Mouse (Mus musculus) stomach, postnatal 0 days (tissue): ENCODE data around the gene Amer2. TPM values are rescaled to one million over a fixed set of nuclear protein-coding genes. Genes with fewer than 3 reads are reported as not detected.
A peak's percentile ranks its signal among the peaks of the same experiment; 100 is the strongest.

Experiments
- ATAC-seq: fragments of 200-750 bp; cut with Nextera tagmentation; 2 replicates; pipeline ENCODE4 v1.8.0; 2017; ENCODE audit not compliant: low FRiP score, low TSS enrichment
- DNase-seq: peaks from one replicate; pipeline ENCODE4 v3.0.0-alpha.2; 2016; ENCODE audit warnings: low spot score
- H3K27ac ChIP-seq: fragments of 300-500 bp; sonication (generic); replicated peaks from 2 replicates; pipeline ENCODE4 v1.5.1; 2014; ENCODE audit warnings: mild to moderate bottlenecking, control low read depth
- H3K27me3 ChIP-seq: fragments of 300-500 bp; sonication (generic); 2 replicates; pipeline ENCODE4 v1.6.1; 2014; ENCODE audit warnings: low read length; ENCODE audit not compliant: control insufficient read depth, insufficient read depth
- H3K36me3 ChIP-seq: fragments of 300-500 bp; sonication (generic); 2 replicates; pipeline ENCODE4 v1.6.1; 2014; ENCODE audit warnings: low read length, mixed read lengths; ENCODE audit not compliant: control insufficient read depth, insufficient read depth
- H3K4me1 ChIP-seq: fragments of 300-500 bp; sonication (generic); replicated peaks from 2 replicates; pipeline ENCODE4 v1.6.1; 2014; ENCODE audit warnings: antibody characterized with exemption; ENCODE audit not compliant: control insufficient read depth, insufficient read depth
- H3K4me2 ChIP-seq: fragments of 300-500 bp; sonication (generic); replicated peaks from 2 replicates; pipeline ENCODE4 v1.6.1; 2014; ENCODE audit warnings: low read depth, mild to moderate bottlenecking, control low read depth, moderate library complexity
- H3K4me3 ChIP-seq: fragments of 300-500 bp; sonication (generic); 2 replicates; pipeline ENCODE4 v1.5.1; 2014; ENCODE audit warnings: low read depth, low read length, control low read depth
- H3K9ac ChIP-seq: fragments of 300-500 bp; sonication (generic); 2 replicates; pipeline ENCODE4 v1.6.1; 2014; ENCODE audit warnings: mild to moderate bottlenecking, low read length, control low read depth, mixed read lengths
- H3K9me3 ChIP-seq: fragments of 300-500 bp; sonication (generic); 2 replicates; pipeline ENCODE4 v1.6.1; 2016; ENCODE audit warnings: low read length; ENCODE audit not compliant: control insufficient read depth
- CTCF ChIP-seq: IDR thresholded peaks from 2 replicates; pipeline ENCODE4 v1.5.1; 2016; ENCODE audit warnings: antibody characterized with exemption, low read depth, mild to moderate bottlenecking, moderate library complexity
- EP300 ChIP-seq: optimal IDR thresholded peaks from 2 replicates; pipeline ENCODE3; 2016; ENCODE audit warnings: antibody characterized with exemption
- WGBS: fragments of 180-500 bp; shearing (Covaris S2); extraction: QIAGEN DNeasy Blood & Tissue Kit; methylation state at CpG from one replicate; pipeline ENCODE4 v1.1.7; 2014; 5-methylcytosine and 5-hydroxymethylcytosine counted together
- polyA plus RNA-seq: library from polyadenylated mRNA; unstranded; fragments of >200 nt; fragmentation: Nextera tagmentation; extraction: Ambion mirVana; gene quantifications from 2 replicates; pipeline ENCODE4 v1.2.1, GENCODE M21; 2015

Amer2 gene
- polyA plus RNA-seq, 1 experiment from 2014 or later, result 1.2 TPM

- H3K9ac ChIP-seq, result peak overlapping the region; percentile 64
- ATAC-seq, result peak; percentile 89
- H3K4me1 ChIP-seq, result no peaks in the 10 kb centered on the region
- 1% methylated on average over 55 of the region's 77 CpGs for WGBS
- no peak overlapping the region for H3K27ac ChIP-seq
- TF ChIP-seq EP300 (no peak), CTCF (no peak)
- H3K9me3 ChIP-seq, result no peaks in the 10 kb centered on the region
- H3K4me2 ChIP-seq, result peak overlapping the region; percentile 73
- H3K27me3 ChIP-seq, result no peaks in the 10 kb centered on the region
- no peaks in the 10 kb centered on the region for H3K36me3 ChIP-seq
- DNase-seq, result peak; percentile 78
- peak overlapping the region; percentile 49 for H3K4me3 ChIP-seq
Observed at GRCm38 (mm10) chr14:60378566-60379322, 5.7 kb downstream of the Amer2 start.

DNA sequence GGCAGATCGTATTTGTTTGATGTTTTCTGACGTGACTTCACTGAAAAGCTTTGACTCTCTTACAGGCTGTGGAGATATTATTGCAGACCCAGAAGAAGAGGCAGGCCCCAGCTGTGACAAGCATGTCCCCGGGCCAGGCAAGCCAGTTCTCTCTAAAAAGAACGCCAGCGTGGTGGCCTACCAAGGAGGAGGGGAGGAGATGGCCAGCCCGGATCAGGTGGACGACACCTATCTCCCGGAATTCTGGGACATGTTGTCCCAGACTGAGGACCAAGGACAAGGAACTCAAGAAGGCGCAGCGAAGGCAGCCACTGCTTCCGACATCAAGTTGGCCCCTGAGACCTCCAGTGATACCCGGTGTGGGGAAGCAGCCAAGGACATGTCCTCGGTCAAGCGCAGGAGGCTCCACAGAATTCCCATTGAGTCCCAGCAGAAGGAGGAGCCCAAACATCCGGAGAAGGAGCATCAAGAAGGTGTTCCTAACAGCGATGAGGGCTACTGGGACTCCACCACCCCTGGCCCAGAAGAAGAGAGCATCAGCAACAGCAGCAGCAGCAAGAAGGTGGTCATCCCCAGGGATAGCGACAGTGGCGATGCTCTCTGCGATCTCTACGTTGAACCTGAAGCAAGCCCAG lies 6.4 kb downstream of the Amer2 start:
- Histone ChIP-seq H3K27me3 (no peaks in the 10 kb centered on the region), H3K4me3 (peak overlapping the region; percentile 49), H3K9me3 (no peaks in the 10 kb centered on the region), H3K9ac (no peak overlapping the region), H3K4me1 (no peaks in the 10 kb centered on the region), H3K36me3 (no peaks in the 10 kb centered on the region), H3K4me2 (peak overlapping the region; percentile 73), H3K27ac (no peak overlapping the region)
- no peak for DNase-seq
- WGBS, result 60% methylated on average over 20 of the region's 20 CpGs
- TF ChIP-seq EP300 (no peak), CTCF (no peak)
- peak; percentile 8; the same call in 1 of the 2 replicates for ATAC-seq

DNA sequence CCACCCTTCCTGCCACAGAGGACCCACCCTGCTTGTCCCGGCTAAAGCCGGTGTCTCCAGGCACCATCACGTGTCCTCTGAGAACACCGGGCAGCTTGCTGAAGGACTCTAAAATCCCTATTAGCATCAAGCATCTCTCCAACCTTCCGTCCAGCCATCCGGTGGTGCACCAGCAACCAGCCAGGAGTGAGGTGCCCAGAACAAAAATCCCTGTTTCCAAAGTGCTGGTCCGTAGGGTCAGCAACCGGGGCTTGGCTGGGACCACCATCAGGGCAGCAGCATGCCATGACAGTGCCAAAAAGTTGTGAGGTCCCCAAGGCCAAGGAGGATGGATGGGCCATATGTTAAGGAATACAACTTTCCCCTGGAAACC lies 6.9 kb downstream of the Amer2 start:
- Histone ChIP-seq H3K4me3 (no peak overlapping the region), H3K27ac (no peak overlapping the region), H3K9ac (no peak overlapping the region), H3K27me3 (no peaks in the 10 kb centered on the region), H3K36me3 (no peaks in the 10 kb centered on the region), H3K4me1 (no peaks in the 10 kb centered on the region), H3K9me3 (no peaks in the 10 kb centered on the region), H3K4me2 (no peak overlapping the region)
- ATAC-seq (no peak), DNase-seq (no peak)
- TF ChIP-seq CTCF (no peak), EP300 (no peak)
- 94% methylated on average over 8 of the region's 8 CpGs for WGBS

DNA sequence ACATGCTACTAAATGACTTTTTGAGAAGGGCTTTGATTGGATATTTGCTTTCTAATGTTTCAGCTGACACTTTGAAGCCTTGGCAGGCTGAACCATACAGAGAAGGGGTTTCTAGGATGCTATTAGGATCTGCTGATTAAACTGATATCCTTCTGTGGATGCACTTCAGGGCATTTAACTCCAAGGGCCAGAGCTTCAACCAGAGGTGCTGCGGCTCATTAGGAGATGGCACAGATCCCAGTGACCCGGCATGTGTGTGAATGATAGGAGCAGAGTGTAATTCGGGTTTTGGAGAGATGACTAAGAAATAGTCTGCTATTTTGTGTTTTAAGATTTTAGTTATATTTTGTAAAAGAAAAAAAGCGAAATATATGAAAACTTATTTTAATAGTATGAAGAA lies 8.6 kb downstream of the Amer2 start:
- no peak overlapping the region for H3K9ac ChIP-seq
- ATAC-seq (no peak), DNase-seq (no peak)
- no peak overlapping the region for H3K27ac ChIP-seq
- WGBS, result 78% methylated on average over 4 of the region's 4 CpGs
- H3K4me2 ChIP-seq, result no peak overlapping the region
- TF ChIP-seq CTCF (no peak), EP300 (no peak)
- H3K4me3 ChIP-seq, result no peak overlapping the region
- no peaks in the 10 kb centered on the region for H3K27me3 ChIP-seq
- no peaks in the 10 kb centered on the region for H3K36me3 ChIP-seq
- H3K9me3 ChIP-seq, result no peaks in the 10 kb centered on the region
- H3K4me1 ChIP-seq, result no peaks in the 10 kb centered on the region

- ATAC-seq, result no peak
Observed at GRCm38 (mm10) chr14:60383816-60384215, 10.8 kb downstream of the Amer2 start.

DNA sequence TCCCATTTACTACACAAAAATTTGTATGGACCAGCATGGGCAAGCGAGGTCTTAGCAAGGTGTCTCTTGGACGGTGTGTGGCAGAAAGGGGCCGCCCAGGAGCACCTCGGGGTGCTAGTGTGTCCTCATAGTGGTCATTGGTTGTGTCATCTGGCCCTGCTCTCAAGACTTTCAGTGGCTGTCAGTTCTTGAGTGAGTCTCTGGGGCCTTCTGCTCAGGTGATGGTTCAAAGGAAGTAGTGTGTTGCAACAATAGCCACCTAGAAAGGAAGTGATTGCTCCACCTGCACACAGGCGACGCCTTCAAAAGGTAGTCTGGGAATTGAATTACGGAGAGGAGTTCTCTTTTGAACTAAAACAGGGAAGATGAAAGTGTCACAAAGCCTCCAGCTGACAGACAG lies 11.2 kb downstream of the Amer2 start:
- H3K36me3 ChIP-seq, result no peaks in the 10 kb centered on the region
- 85% methylated on average over 7 of the region's 7 CpGs for WGBS
- TF ChIP-seq EP300 (no peak), CTCF (no peak)
- DNase-seq (no peak), ATAC-seq (no peak)
- no peak overlapping the region for H3K27ac ChIP-seq
- no peaks in the 10 kb centered on the region for H3K9me3 ChIP-seq
- no peak overlapping the region for H3K4me2 ChIP-seq
- no peak overlapping the region for H3K9ac ChIP-seq
- no peaks in the 10 kb centered on the region for H3K27me3 ChIP-seq
- no peak overlapping the region for H3K4me3 ChIP-seq
- no peaks in the 10 kb centered on the region for H3K4me1 ChIP-seq

More at GRCm38 (mm10) chr14:60383816-60384215, 10.8 kb downstream of the Amer2 start:
- no peak for DNase-seq
- TF ChIP-seq EP300 (no peak), CTCF (no peak)
- Histone ChIP-seq H3K9me3 (no peaks in the 10 kb centered on the region), H3K36me3 (no peaks in the 10 kb centered on the region), H3K27ac (no peak overlapping the region), H3K4me1 (no peaks in the 10 kb centered on the region), H3K9ac (no peak overlapping the region), H3K27me3 (no peaks in the 10 kb centered on the region), H3K4me2 (no peak overlapping the region), H3K4me3 (no peak overlapping the region)
- WGBS, result 70% methylated on average over 7 of the region's 7 CpGs
